Mouse (Mus musculus) regulatory T cell (primary cell): ENCODE data around the gene Tet3.

Experiments
- in situ Hi-C: fragments of 300-600 bp; cut with MboI, MseI; formaldehyde crosslinking; loops from one replicate; pipeline ENCODE4 v1.15.1; 2025; ENCODE audit warnings: high pct_unique_total_duplicates

Tet3 gene

GRCm38 (mm10) chr6:83327591-83328190 is 131.2 kb downstream of the Tet3 start:
- in situ Hi-C loops = no loop called here

- in situ Hi-C loops = no loop called here
Observed at GRCm38 (mm10) chr6:83326761-83327160, 132.1 kb downstream of the Tet3 start.

GRCm38 (mm10) chr6:83326394-83326736 is 132.5 kb downstream of the Tet3 start:
- in situ Hi-C loops = no loop called here

GRCm38 (mm10) chr6:83325525-83326393 is 133.1 kb downstream of the Tet3 start, which contains the start of the genes Mthfd2 and Mob1a:
Gene Mthfd2 (minus strand): TSS chr6:83325908.
Gene Mob1a (plus strand): TSS chr6:83326016.
- in situ Hi-C loops = no loop called here

- in situ Hi-C loops = no loop called here
Observed at GRCm38 (mm10) chr6:83323652-83324419, 135.0 kb downstream of the Tet3 start.

GRCm38 (mm10) chr6:83322794-83323193 is 136.1 kb downstream of the Tet3 start:
- in situ Hi-C loops = no loop called here

GRCm38 (mm10) chr6:83321927-83322326 is 137.0 kb downstream of the Tet3 start:
- in situ Hi-C loops = no loop called here

GRCm38 (mm10) chr6:83317108-83317741 is 141.7 kb downstream of the Tet3 start:
- in situ Hi-C loops = no loop called here

GRCm38 (mm10) chr6:83316022-83316421 is 142.9 kb downstream of the Tet3 start:
- in situ Hi-C loops = no loop called here

GRCm38 (mm10) chr6:83315293-83315692 is 143.6 kb downstream of the Tet3 start:
- in situ Hi-C loops = no loop called here

- in situ Hi-C loops = no loop called here
Observed at GRCm38 (mm10) chr6:83312514-83312913, 146.4 kb downstream of the Tet3 start.
